In genomic region chr2:179976628-179977343, GRCm38 (mm10) we compare ENCODE assay signal across 8 mouse cellular contexts. TPM values are rescaled to one million over a fixed set of nuclear protein-coding genes. Genes with fewer than 3 reads are reported as not detected.
A peak's percentile ranks its signal among the peaks of the same experiment; 100 is the strongest.
DNase-seq lines count a peak whose midpoint lies in the region; ATAC-seq and TF ChIP-seq lines count a peak whose summit lies in the region.

Gene Taf4, minus strand, starts transcription at chr2:179976646.

- H3K9ac ChIP-seq in embryonic facial prominence, embryonic 13.5 days = peak within 1 kb of the TSS; percentile 94
- H3K9ac ChIP-seq in limb, embryonic 14.5 days (ENCODE audit: low read depth, low read length, severe bottlenecking) = peak within 1 kb of the TSS; percentile 96
- H3K9ac ChIP-seq in midbrain, embryonic 16.5 days (ENCODE audit: low read depth, low read length) = peak within 1 kb of the TSS; percentile 98

- WGBS in embryonic facial prominence, embryonic 13.5 days = under 1% methylated on average over 69 of the region's 84 CpGs
- under 1% methylated on average over 48 of the region's 84 CpGs for WGBS in limb, embryonic 14.5 days
- WGBS in midbrain, embryonic 16.5 days = 0% methylated on average over 51 of the region's 84 CpGs
- under 1% methylated on average over 68 of the region's 84 CpGs for WGBS in spleen, adult 2 months

- peak within 1 kb of the TSS; percentile 100 for H3K4me2 ChIP-seq in embryonic facial prominence, embryonic 13.5 days
- H3K4me2 ChIP-seq in limb, embryonic 14.5 days (replicated peaks; ENCODE audit: low read depth, low read length, severe bottlenecking) = peak within 1 kb of the TSS; percentile 93
- H3K4me2 ChIP-seq in midbrain, embryonic 16.5 days (ENCODE audit: low read length) = peak within 1 kb of the TSS; percentile 100

- H3K27me3 ChIP-seq in embryonic facial prominence, embryonic 13.5 days = no peaks in the 10 kb centered on the region
- H3K27me3 ChIP-seq in limb, embryonic 14.5 days (ENCODE audit: control insufficient read depth, insufficient read depth, low read length) = no peaks in the 10 kb centered on the region
- no peaks in the 10 kb centered on the region for H3K27me3 ChIP-seq in midbrain, embryonic 16.5 days (ENCODE audit: control insufficient read depth, insufficient read depth, low read depth, low read length)
- H3K27me3 ChIP-seq in spleen, adult 2 months (ENCODE audit: control insufficient read depth, insufficient read depth, low read length) = peaks cover 7% of the 10 kb centered on the region

- H3K27ac ChIP-seq in embryonic facial prominence, embryonic 13.5 days = peak within 1 kb of the TSS; percentile 96
- H3K27ac ChIP-seq in limb, embryonic 14.5 days (replicated peaks; ENCODE audit: low read depth, low read length) = peak within 1 kb of the TSS; percentile 94
- peak within 1 kb of the TSS; percentile 96 for H3K27ac ChIP-seq in midbrain, embryonic 16.5 days (ENCODE audit: low read length)
- H3K27ac ChIP-seq in spleen, adult 2 months (ENCODE audit: insufficient read depth, low read length) = peak within 1 kb of the TSS; percentile 97

- peak; percentile 76 for DNase-seq in 3T3-L1 (ENCODE audit: low read depth, low spot score)
- peak; percentile 77 to 83 for DNase-seq in adrenal gland, postnatal 4 days (ENCODE audit: low spot score in 2 of 2)
- peak; percentile 89 for DNase-seq in heart, adult 8-10 months (ENCODE audit: low spot score)
- DNase-seq in kidney, adult 9 months = peak; percentile 87
- peak; percentile 82 for DNase-seq in limb, embryonic 14.5 days (ENCODE audit: low spot score)
- DNase-seq in spleen, adult 2 months (ENCODE audit: low read depth in 1 of 2, low spot score in 2 of 2) = peak; percentile 55 to 80

- H3K4me3 ChIP-seq in embryonic facial prominence, embryonic 13.5 days = peak within 1 kb of the TSS; percentile 81
- H3K4me3 ChIP-seq in limb, embryonic 14.5 days (replicated peaks; ENCODE audit: low read length) = peak within 1 kb of the TSS; percentile 77
- peak within 1 kb of the TSS; percentile 83 for H3K4me3 ChIP-seq in midbrain, embryonic 16.5 days (ENCODE audit: low read depth, low read length)
- peak within 1 kb of the TSS; percentile 99 for H3K4me3 ChIP-seq in spleen, adult 2 months (ENCODE audit: extremely low read depth, insufficient read depth, insufficient read length)

- peak; percentile 100 for TF ChIP-seq POLR2A in limb, embryonic 14.5 days (IDR thresholded peaks at IDR 0.05; ENCODE audit: borderline replicate concordance, extremely low read depth, insufficient read depth, insufficient read length)
- TF ChIP-seq POLR2A in spleen, adult 2 months (IDR thresholded peaks at IDR 0.05; ENCODE audit: low read depth, low read length) = peak; percentile 99

- no peaks in the 10 kb centered on the region for H3K9me3 ChIP-seq in embryonic facial prominence, embryonic 13.5 days
- H3K9me3 ChIP-seq in limb, embryonic 14.5 days (ENCODE audit: control insufficient read depth, low read length) = no peaks in the 10 kb centered on the region
- no peaks in the 10 kb centered on the region for H3K9me3 ChIP-seq in midbrain, embryonic 16.5 days (replicated peaks; ENCODE audit: control insufficient read depth, low read length, poor library complexity, severe bottlenecking)

- H3K4me1 ChIP-seq in embryonic facial prominence, embryonic 13.5 days = peaks cover 42% of the 10 kb centered on the region
- H3K4me1 ChIP-seq in limb, embryonic 14.5 days (ENCODE audit: control insufficient read depth, insufficient read depth, low read length) = peaks cover 25% of the 10 kb centered on the region
- H3K4me1 ChIP-seq in midbrain, embryonic 16.5 days (ENCODE audit: control insufficient read depth, insufficient read depth, low read length) = peaks cover 33% of the 10 kb centered on the region
- H3K4me1 ChIP-seq in spleen, adult 2 months (ENCODE audit: control insufficient read depth, insufficient read depth, insufficient read length) = peaks cover 12% of the 10 kb centered on the region

- no peak for TF ChIP-seq CTCF in spleen, adult 2 months (IDR thresholded peaks at IDR 0.05; ENCODE audit: extremely low read depth, insufficient read depth, insufficient read length, insufficient replicate concordance)

- ATAC-seq in embryonic facial prominence, embryonic 13.5 days (ENCODE audit: insufficient number of reproducible peaks, insufficient read depth, low FRiP score, low TSS enrichment, low read depth) = peak; percentile 93
- peak; percentile 95 for ATAC-seq in limb, embryonic 14.5 days (ENCODE audit: low FRiP score, low read depth)
- peak; percentile 93 for ATAC-seq in midbrain, embryonic 16.5 days

- no peaks in the 10 kb centered on the region for H3K36me3 ChIP-seq in embryonic facial prominence, embryonic 13.5 days
- no peaks in the 10 kb centered on the region for H3K36me3 ChIP-seq in limb, embryonic 14.5 days (ENCODE audit: control insufficient read depth, insufficient read depth, low read length)
- no peaks in the 10 kb centered on the region for H3K36me3 ChIP-seq in midbrain, embryonic 16.5 days (ENCODE audit: control insufficient read depth, insufficient read depth, low read length)
- no peaks in the 10 kb centered on the region for H3K36me3 ChIP-seq in spleen, adult 2 months (ENCODE audit: control insufficient read depth, insufficient read depth, low read length)

RNA-seq across cellular contexts. Expression of gene Taf4, which starts in this region (rescaled TPM):
- 10 to 100 TPM; 22.7 to 26.0 TPM for total RNA-seq in adrenal gland, postnatal 4 days (2021)
- 3.7 and 3.9 TPM in 2 replicates for polyA plus RNA-seq in embryonic facial prominence, embryonic 13.5 days (2015; fragmentation: Nextera tagmentation; extraction: Ambion mirVana)
- total RNA-seq in heart, adult 8-10 months (2022) = 10 to 100 TPM; 13.0 to 21.5 (median 16.1) TPM
- 15.2 and 17.6 TPM in 2 replicates for polyA plus RNA-seq in limb, embryonic 14.5 days (2012; rRNA removed)
- polyA plus RNA-seq in limb, embryonic 14.5 days (2014; fragmentation: Nextera tagmentation; extraction: Ambion mirVana) = 3.9 and 4.4 TPM in 2 replicates
- polyA plus RNA-seq in midbrain, embryonic 16.5 days (2015; fragmentation: Nextera tagmentation; extraction: Ambion mirVana) = 3.1 and 3.6 TPM in 2 replicates
- 13.0 and 14.5 TPM in 2 replicates for polyA plus RNA-seq in spleen, adult 2 months (2012; rRNA removed)

Comparison
In these comparisons a context has a peak if more than half of its experiments do, and no peak if none do; other contexts are left out.
1. Peak in every context shown above with its lines: DNase-seq, ATAC-seq, H3K4me3 ChIP-seq and H3K27ac ChIP-seq.